Mouse (Mus musculus) left cerebral cortex, postnatal 36 days (tissue): Measurements from ENCODE around the gene Vpreb3. TPM values are rescaled to one million over a fixed set of nuclear protein-coding genes. Genes with fewer than 3 reads are reported as not detected.

ENCODE experiments used
- DNase-seq, 2 experiments: peaks; one replicate each; pipeline ENCODE4 v3.0.0; 2021 to 2022; ENCODE audit warnings: low spot score in 2 of 2, mixed read lengths in 1 of 2
- intact Hi-C: fragments of 180-260 bp; cut with DNase I; formaldehyde crosslinking; loops from one replicate; pipeline ENCODE4 v1.15.1; 2025
- total RNA-seq, 2 experiments: library from RNA; stranded (reverse); gene quantifications; 2 replicates each; pipeline ENCODE4 v1.2.3; 2021

Gene Vpreb3
- total RNA-seq, 2 experiments from 2014 or later = not detected

- intact Hi-C loops = no loop called here
- no peak for DNase-seq
These were observed 16.5 kb upstream of the Vpreb3 start for GRCm38 (mm10) chr10:75926396-75926795.

- no peak for DNase-seq
- intact Hi-C loops = no loop called here
These were observed 12.6 kb upstream of the Vpreb3 start for GRCm38 (mm10) chr10:75930304-75930703.

GRCm38 (mm10) chr10:75931311-75931710 lies 11.5 kb upstream of the Vpreb3 start:
- intact Hi-C loops = no loop called here
- DNase-seq = no peak

GRCm38 (mm10) chr10:75932081-75932678 lies 10.7 kb upstream of the Vpreb3 start:
- no peak for DNase-seq
- intact Hi-C loops = no loop called here

- intact Hi-C loops = no loop called here
- DNase-seq = no peak
These were observed 10.0 kb upstream of the Vpreb3 start, which contains the start of gene Chchd10 for GRCm38 (mm10) chr10:75932891-75933290. Chchd10 (plus strand) TSS chr10:75933130.

- intact Hi-C loops = loop anchor here (5.0 kb wide), 1 partner anchor 38 kb away; no protein-coding TSS in a partner anchor
- DNase-seq = no peak
These were observed 7.9 kb upstream of the Vpreb3 start for GRCm38 (mm10) chr10:75934991-75935390.

- intact Hi-C loops = loop anchor here (5.0 kb wide), 1 partner anchor 39 kb away; no protein-coding TSS in a partner anchor
- peak; percentile 76 to 81 for DNase-seq
These were observed 6.9 kb upstream of the Vpreb3 start, which contains the start of gene Mmp11 for GRCm38 (mm10) chr10:75935680-75936541. Mmp11 (minus strand) TSS chr10:75936496.

- intact Hi-C loops = loop anchor here (5.0 kb wide), 1 partner anchor 40 kb away; no protein-coding TSS in a partner anchor
- no peak for DNase-seq
These were observed 5.8 kb upstream of the Vpreb3 start for GRCm38 (mm10) chr10:75936909-75937667.

GRCm38 (mm10) chr10:75937851-75938643 lies 4.8 kb upstream of the Vpreb3 start:
- intact Hi-C loops = loop anchor here (5.0 kb wide), 1 partner anchor 41 kb away; no protein-coding TSS in a partner anchor
- DNase-seq = no peak

- intact Hi-C loops = loop anchor here (5.0 kb wide), 1 partner anchor 42 kb away; no protein-coding TSS in a partner anchor
- DNase-seq = peak in 1 of 2 experiments; percentile 25
These were observed 3.2 kb upstream of the Vpreb3 start for GRCm38 (mm10) chr10:75939481-75940234.

- no peak for DNase-seq
- intact Hi-C loops = no loop called here
These were observed 2.3 kb upstream of the Vpreb3 start, which contains the start of gene Gm867 for GRCm38 (mm10) chr10:75940520-75940919. Gm867 (minus strand) TSS chr10:75940672.

- no peak for DNase-seq
- intact Hi-C loops = no loop called here
These were observed 1.6 kb upstream of the Vpreb3 start for GRCm38 (mm10) chr10:75941042-75941824.

- no peak for DNase-seq
- intact Hi-C loops = no loop called here
These were observed 1.4 kb downstream of the Vpreb3 start for GRCm38 (mm10) chr10:75944066-75944772.

- no peak for DNase-seq
- intact Hi-C loops = no loop called here
These were observed 2.4 kb downstream of the Vpreb3 start for GRCm38 (mm10) chr10:75945213-75945612.

- intact Hi-C loops = no loop called here
- DNase-seq = no peak
These were observed 3.0 kb downstream of the Vpreb3 start for GRCm38 (mm10) chr10:75945896-75946295.

GRCm38 (mm10) chr10:75948079-75948478 lies 5.2 kb downstream of the Vpreb3 start:
- intact Hi-C loops = no loop called here
- no peak for DNase-seq
